Mouse (Mus musculus): ENCODE data around the gene Cebpb.

Gene Cebpb

GRCm38 (mm10) chr2:167691871-167692661, 3.4 kb downstream of the Cebpb start:
- DNase-seq (ENCODE audit: low spot score in 2 of 2): no peak

- no peak for DNase-seq (ENCODE audit: low spot score in 2 of 2)
Observed at GRCm38 (mm10) chr2:167692831-167693230, 4.1 kb downstream of the Cebpb start.

GRCm38 (mm10) chr2:167693540-167693939, 4.8 kb downstream of the Cebpb start:
- no peak for DNase-seq (ENCODE audit: low spot score in 2 of 2)

DNA sequence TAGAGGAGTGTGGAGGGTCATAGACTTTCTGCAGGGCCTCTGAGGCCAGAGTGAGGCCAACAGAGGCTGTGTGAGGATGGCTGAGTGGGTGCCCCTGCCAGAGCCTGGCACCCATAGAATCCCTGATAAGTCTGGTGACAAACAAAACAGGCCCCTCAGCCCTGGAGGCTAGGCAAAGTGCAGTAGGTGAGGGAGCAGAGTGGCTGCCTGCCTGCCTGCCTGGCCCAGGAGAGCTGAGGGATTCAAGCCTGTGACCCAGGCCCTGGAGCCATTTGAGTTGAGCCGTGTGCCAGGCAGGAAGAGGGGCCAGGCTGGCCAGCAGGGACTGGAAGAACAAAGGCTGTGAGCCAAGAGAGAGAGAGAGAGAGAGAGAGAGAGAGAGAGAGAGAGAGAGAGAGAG, 5.5 kb downstream of the Cebpb start:
- no peak for DNase-seq (ENCODE audit: low spot score in 2 of 2)

DNA sequence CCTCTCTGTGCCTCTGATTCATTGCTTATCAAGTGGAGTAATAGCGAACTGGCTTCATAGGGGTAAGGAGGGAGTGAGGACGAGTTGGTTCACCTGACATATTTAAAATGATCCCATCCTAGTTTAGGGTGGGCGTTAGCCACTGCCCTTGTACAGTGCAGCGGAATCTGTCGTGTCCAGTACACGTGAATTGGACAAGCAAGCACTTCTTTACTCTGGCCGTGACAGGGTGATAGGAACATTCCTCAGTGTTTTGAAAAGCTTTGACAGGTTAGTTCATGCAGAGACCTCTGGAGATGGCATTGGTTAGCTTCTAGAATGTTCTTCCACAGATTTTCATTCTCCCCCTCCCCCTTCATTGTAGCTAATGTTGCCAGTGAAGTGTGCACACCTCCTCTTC, 6.2 kb downstream of the Cebpb start:
- DNase-seq (ENCODE audit: low spot score in 2 of 2): no peak

DNA sequence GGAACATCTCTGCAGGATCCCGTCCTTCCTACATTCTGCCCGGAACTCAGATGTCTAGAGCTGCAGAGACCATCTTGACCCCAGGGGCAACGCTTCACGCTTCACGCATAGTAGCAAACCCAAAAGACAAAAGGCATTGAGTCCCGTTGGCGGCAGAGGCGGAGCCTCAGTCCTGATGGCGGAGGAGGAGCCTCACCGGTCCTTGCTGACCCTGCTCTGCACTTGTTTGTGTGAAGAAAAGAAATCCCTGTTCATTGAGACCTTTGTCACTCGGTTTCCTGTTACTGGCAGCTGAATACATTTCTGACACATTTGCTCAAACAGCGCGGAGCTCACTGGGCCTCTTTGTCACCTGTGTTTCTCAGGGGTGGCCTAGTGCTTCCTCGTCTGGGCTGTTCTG, 6.8 kb downstream of the Cebpb start:
- DNase-seq (ENCODE audit: low spot score in 2 of 2): no peak

GRCm38 (mm10) chr2:167696143-167696542, 7.4 kb downstream of the Cebpb start:
- no peak for DNase-seq (ENCODE audit: low spot score in 2 of 2)

- peak; percentile 80 to 83 for DNase-seq (ENCODE audit: low spot score in 2 of 2)
Observed at GRCm38 (mm10) chr2:167697902-167698301, 9.2 kb downstream of the Cebpb start.

DNA sequence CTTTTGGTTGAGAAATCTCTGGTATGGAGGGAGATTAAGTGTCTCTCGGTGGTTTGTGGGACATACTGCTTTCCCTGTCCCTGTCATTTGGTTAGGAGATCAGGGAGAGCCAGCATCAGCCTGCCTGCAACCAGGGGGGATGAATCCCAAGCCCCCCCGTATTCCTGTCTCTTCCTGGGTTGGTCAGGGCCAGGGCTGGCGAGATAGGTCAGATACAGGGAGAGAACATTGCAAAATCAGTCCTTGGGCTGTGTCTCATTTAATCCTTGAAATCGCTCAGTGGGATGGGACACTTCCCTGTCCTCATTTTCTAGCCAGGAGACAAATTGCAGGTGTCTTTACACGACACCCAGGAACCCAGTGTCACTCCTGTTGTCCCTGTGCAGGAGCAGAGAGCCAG, 11.3 kb downstream of the Cebpb start:
- no peak for DNase-seq (ENCODE audit: low spot score in 2 of 2)

DNA sequence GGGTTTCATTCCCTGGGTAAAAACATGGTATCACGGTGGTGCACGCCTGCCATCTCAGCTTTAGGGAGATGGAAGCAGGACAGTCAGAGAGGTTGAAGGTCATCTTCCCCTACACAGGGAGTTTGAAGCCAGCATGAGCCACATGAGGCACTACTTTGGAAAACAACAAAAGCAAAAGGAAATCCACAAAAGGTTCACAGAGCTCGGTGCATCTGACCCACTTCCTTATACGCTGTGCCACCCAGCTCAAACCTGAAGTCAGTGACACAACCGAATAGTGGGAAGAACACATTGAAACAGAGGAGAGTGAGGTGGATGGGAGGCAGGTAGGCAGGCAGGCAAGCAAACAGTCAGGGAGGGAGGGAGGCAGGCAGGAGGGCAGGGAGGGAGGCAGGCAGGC, 12.8 kb downstream of the Cebpb start:
- no peak for DNase-seq (ENCODE audit: low spot score in 2 of 2)

GRCm38 (mm10) chr2:167702126-167702525, 13.4 kb downstream of the Cebpb start:
- DNase-seq (ENCODE audit: low spot score in 2 of 2): no peak

- DNase-seq (ENCODE audit: low spot score in 2 of 2): no peak
Observed at GRCm38 (mm10) chr2:167704409-167704808, 15.7 kb downstream of the Cebpb start.

- no peak for DNase-seq (ENCODE audit: low spot score in 2 of 2)
Observed at GRCm38 (mm10) chr2:167706183-167706939, 17.6 kb downstream of the Cebpb start.

GRCm38 (mm10) chr2:167708373-167708772, 19.7 kb downstream of the Cebpb start:
- no peak for DNase-seq (ENCODE audit: low spot score in 2 of 2)

GRCm38 (mm10) chr2:167709969-167710368, 21.3 kb downstream of the Cebpb start:
- no peak for DNase-seq (ENCODE audit: low spot score in 2 of 2)

DNA sequence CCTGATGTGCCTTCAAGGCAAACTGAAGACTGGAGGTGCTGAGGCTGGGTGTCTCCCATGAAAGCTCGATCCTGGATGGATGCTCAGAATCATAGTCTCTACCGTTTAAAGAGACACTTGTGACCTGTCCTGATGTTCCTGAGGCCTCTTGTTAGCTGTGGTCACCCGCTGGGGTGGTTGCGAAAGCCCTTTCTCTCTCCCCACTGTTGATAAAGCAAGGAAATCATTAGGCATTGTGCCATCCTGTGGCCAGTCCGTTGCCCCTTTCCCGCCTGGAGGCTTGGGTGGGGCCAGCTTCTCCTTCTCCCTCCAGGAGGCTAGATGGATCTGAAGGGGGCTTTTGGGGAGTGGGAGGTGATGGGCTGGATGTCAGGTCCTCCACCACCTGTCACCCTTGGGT, 21.9 kb downstream of the Cebpb start:
- DNase-seq (ENCODE audit: low spot score in 2 of 2): no peak

DNA sequence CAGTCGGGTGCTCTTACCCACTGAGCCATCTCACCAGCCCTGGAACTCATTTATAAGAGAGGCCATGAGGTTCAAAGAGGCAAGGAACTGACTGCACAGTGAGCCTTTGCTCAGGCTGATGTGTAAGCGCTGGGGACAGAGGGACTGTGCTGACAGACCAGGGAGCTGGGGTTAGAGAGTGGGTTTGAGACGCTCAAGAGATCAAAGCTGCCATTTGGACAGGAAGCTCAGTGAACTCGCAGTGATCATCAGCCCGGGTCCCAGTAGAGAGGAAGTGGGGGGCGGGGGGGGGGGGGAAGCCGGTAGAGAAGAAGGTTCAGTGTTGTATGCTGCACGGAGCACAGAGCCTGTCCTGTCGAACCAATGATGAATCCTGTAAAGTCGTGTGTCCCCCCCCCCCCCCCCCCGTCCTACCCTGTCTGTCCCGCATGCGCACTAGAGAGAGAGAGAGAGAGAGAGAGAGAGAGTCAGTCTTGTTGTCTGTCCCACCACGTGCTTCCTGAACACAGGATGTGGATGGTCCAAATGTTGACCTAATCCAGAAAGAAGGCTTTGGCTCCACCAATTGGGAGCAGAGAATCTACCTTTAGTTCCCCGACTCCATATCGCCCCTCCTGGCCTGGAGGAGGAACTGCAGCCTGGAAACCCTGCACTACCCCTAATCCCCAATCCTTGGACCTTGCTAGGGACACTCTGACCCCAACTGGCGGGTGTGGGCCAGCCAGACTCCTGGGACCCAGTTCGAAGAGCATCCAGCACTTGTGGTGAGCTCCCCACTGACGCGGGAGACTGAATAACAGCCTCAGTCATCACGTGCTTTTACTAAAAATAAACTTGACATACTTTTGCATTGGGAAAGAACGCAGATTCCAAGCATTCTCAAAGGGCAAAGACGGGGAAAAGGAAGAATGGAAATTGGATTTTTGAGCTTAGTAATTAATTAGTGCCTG, 24.4 kb downstream of the Cebpb start:
- DNase-seq (ENCODE audit: low spot score in 2 of 2): peak; percentile 40 to 60

- DNase-seq (ENCODE audit: low spot score in 2 of 2): no peak
Observed at GRCm38 (mm10) chr2:167714298-167714697, 25.6 kb downstream of the Cebpb start.

GRCm38 (mm10) chr2:167715008-167715407, 26.3 kb downstream of the Cebpb start:
- no peak for DNase-seq (ENCODE audit: low spot score in 2 of 2)

GRCm38 (mm10) chr2:167717208-167717607, 28.5 kb downstream of the Cebpb start:
- no peak for DNase-seq (ENCODE audit: low spot score in 2 of 2)

- no peak for DNase-seq (ENCODE audit: low spot score in 2 of 2)
Observed at GRCm38 (mm10) chr2:167719520-167719919, 30.8 kb downstream of the Cebpb start.
